Mouse (Mus musculus): ENCODE results near the gene Bbs9. TPM values are rescaled to one million over a fixed set of nuclear protein-coding genes. Genes with fewer than 3 reads are reported as not detected.
A peak's percentile ranks its signal among the peaks of the same experiment; 100 is the strongest.
"Not testable (repeated sequence)": the region's sequence is repeated elsewhere in the genome, so short reads cannot be mapped to it uniquely, and the experiment has no call there.

Bbs9 gene
- polyA plus RNA-seq, 1 experiment from 2014 or later, result 19.6 TPM

GRCm38 (mm10) chr9:22712743-22713142 is 237.2 kb downstream of the Bbs9 start:
- Histone ChIP-seq H3K9me3 (no peaks in the 10 kb centered on the region), H3K27me3 (no peaks in the 10 kb centered on the region), H3K27ac (replicated peaks) (no peak overlapping the region), H3K9ac (no peak overlapping the region), H3K4me1 (replicated peaks) (no peaks in the 10 kb centered on the region), H3K4me3 (no peak overlapping the region), H3K4me2 (no peak overlapping the region), H3K36me3 (no peaks in the 10 kb centered on the region)
- peak; percentile 68; the same call in 1 of the 2 replicates for ATAC-seq (ENCODE audit: low FRiP score, low read depth)
- WGBS, result 58% methylated on average over 3 of the region's 3 CpGs

DNA sequence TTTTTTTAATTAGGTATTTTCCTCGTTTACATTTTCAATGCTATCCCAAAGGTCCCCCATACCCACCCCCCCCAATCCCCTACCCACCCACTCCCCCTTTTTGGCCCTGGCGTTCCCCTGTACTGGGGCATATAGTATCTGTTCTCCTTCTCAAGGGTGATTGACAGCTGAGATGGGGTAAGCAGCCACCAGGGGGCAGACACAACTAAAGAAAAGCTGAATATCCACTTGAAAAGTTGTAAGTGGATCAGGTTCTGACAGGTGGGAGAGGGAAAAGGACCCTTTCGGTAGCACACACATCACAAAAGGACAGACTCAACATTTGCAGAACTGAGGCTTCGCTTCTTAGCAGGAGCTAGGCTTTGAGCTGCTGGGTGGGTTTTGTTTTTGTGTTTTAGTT is 237.8 kb downstream of the Bbs9 start:
- H3K27me3 ChIP-seq; H3K9ac ChIP-seq; H3K4me2 ChIP-seq; H3K9me3 ChIP-seq; H3K36me3 ChIP-seq; H3K4me1 ChIP-seq (replicated peaks); H3K4me3 ChIP-seq; H3K27ac ChIP-seq (replicated peaks); ATAC-seq (ENCODE audit: low FRiP score, low read depth): not testable (repeated sequence)
- whole genome bisulfite sequencing, result 43% methylated on average over 4 of the region's 4 CpGs

DNA sequence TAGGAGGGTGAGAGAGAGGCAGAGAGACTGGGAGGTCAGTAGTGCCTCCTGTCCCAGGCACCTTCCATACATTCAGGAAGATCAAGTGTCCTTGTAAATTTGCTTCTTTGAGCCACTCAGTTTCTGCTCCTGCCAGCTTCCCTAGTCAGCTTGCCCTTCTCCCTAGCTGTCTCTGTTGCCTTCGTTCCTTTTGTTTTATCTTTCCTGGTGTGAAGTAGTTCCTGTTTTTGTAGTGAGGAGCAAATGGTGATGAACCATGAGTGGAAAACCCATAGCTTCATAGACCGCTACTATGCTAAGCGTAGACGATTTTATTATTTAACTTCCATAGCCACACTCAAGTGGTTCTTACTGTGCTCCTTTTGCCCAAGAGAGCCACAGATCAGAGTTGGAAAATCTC is 242.1 kb downstream of the Bbs9 start:
- Histone ChIP-seq H3K9me3 (no peaks in the 10 kb centered on the region), H3K4me2 (no peak overlapping the region), H3K9ac (no peak overlapping the region), H3K27ac (replicated peaks) (no peak overlapping the region), H3K36me3 (no peaks in the 10 kb centered on the region), H3K27me3 (no peaks in the 10 kb centered on the region), H3K4me3 (no peak overlapping the region), H3K4me1 (replicated peaks) (no peaks in the 10 kb centered on the region)
- no peak for ATAC-seq (ENCODE audit: low FRiP score, low read depth)
- WGBS, result 80% methylated on average over 4 of the region's 4 CpGs

- no peaks in the 10 kb centered on the region for H3K27me3 ChIP-seq
- no peak overlapping the region for H3K9ac ChIP-seq
- no peaks in the 10 kb centered on the region for H3K4me1 ChIP-seq (replicated peaks)
- H3K4me3 ChIP-seq, result no peak overlapping the region
- H3K27ac ChIP-seq (replicated peaks), result no peak overlapping the region
- H3K9me3 ChIP-seq, result no peaks in the 10 kb centered on the region
- ATAC-seq (ENCODE audit: low FRiP score, low read depth), result no peak
- no peaks in the 10 kb centered on the region for H3K36me3 ChIP-seq
- 82% methylated on average over 8 of the region's 8 CpGs for WGBS
- H3K4me2 ChIP-seq, result no peak overlapping the region
Measured at GRCm38 (mm10) chr9:22718174-22718823, 242.8 kb downstream of the Bbs9 start.

DNA sequence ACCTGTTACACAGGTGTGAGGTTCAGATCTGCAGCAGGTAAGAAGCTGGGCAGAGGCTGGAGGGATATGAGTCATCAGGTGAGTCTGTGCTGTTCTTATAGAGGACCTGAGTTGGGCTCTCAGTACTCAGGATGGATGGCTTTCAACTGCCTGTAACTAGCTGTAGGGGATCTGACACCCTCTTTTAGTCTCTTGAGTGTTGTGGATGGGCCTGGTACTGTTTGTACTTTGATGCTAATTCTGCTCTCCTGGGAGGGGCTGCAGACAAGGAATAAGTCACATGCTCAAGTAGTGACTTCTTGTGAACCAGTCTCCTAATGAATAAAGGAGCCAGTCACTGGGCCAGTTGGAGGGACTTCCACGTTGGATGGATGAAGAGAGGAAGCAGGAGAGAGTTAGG is 257.1 kb downstream of the Bbs9 start:
- no peak overlapping the region for H3K9ac ChIP-seq
- no peaks in the 10 kb centered on the region for H3K9me3 ChIP-seq
- no peak overlapping the region for H3K27ac ChIP-seq (replicated peaks)
- H3K27me3 ChIP-seq, result no peaks in the 10 kb centered on the region
- no peaks in the 10 kb centered on the region; the same call in 1 of the 2 replicates for H3K4me1 ChIP-seq (replicated peaks)
- H3K4me3 ChIP-seq, result no peak overlapping the region
- 63% methylated on average over 1 of the region's 1 CpGs for WGBS
- no peaks in the 10 kb centered on the region for H3K36me3 ChIP-seq
- no peak for ATAC-seq (ENCODE audit: low FRiP score, low read depth)
- H3K4me2 ChIP-seq, result no peak overlapping the region

- 62% methylated on average over 8 of the region's 8 CpGs for WGBS
Measured at GRCm38 (mm10) chr9:22734954-22735353, 259.4 kb downstream of the Bbs9 start.

GRCm38 (mm10) chr9:22735385-22735784 is 259.9 kb downstream of the Bbs9 start:
- no peak; the same call in 1 of the 2 replicates for ATAC-seq (ENCODE audit: low FRiP score, low read depth)

More at GRCm38 (mm10) chr9:22734954-22735353, 259.4 kb downstream of the Bbs9 start:
- Histone ChIP-seq H3K27me3 (no peaks in the 10 kb centered on the region), H3K4me2 (peak overlapping the region; percentile 11; the same call in 1 of the 2 replicates), H3K9me3 (no peaks in the 10 kb centered on the region), H3K4me1 (replicated peaks) (no peaks in the 10 kb centered on the region; the same call in 1 of the 2 replicates), H3K4me3 (no peak overlapping the region), H3K9ac (no peak overlapping the region), H3K36me3 (no peaks in the 10 kb centered on the region), H3K27ac (replicated peaks) (no peak overlapping the region)
- ATAC-seq (ENCODE audit: low FRiP score, low read depth), result no peak

GRCm38 (mm10) chr9:22737893-22738292 is 262.4 kb downstream of the Bbs9 start:
- ATAC-seq (ENCODE audit: low FRiP score, low read depth), result no peak
- Histone ChIP-seq H3K4me2 (no peak overlapping the region), H3K9me3 (no peaks in the 10 kb centered on the region), H3K27ac (replicated peaks) (no peak overlapping the region), H3K4me3 (no peak overlapping the region), H3K4me1 (replicated peaks) (no peaks in the 10 kb centered on the region; the same call in 1 of the 2 replicates), H3K9ac (no peak overlapping the region), H3K27me3 (no peaks in the 10 kb centered on the region), H3K36me3 (no peaks in the 10 kb centered on the region)
- WGBS, result 82% methylated on average over 6 of the region's 6 CpGs

More at GRCm38 (mm10) chr9:22735385-22735784, 259.9 kb downstream of the Bbs9 start:
- Histone ChIP-seq H3K9ac (no peak overlapping the region), H3K27ac (replicated peaks) (no peak overlapping the region), H3K36me3 (no peaks in the 10 kb centered on the region), H3K4me1 (replicated peaks) (no peaks in the 10 kb centered on the region; the same call in 1 of the 2 replicates), H3K4me2 (peak overlapping the region; percentile 11; the same call in 1 of the 2 replicates), H3K27me3 (no peaks in the 10 kb centered on the region), H3K4me3 (no peak overlapping the region), H3K9me3 (no peaks in the 10 kb centered on the region)
- WGBS, result 25% methylated on average over 8 of the region's 8 CpGs

DNA sequence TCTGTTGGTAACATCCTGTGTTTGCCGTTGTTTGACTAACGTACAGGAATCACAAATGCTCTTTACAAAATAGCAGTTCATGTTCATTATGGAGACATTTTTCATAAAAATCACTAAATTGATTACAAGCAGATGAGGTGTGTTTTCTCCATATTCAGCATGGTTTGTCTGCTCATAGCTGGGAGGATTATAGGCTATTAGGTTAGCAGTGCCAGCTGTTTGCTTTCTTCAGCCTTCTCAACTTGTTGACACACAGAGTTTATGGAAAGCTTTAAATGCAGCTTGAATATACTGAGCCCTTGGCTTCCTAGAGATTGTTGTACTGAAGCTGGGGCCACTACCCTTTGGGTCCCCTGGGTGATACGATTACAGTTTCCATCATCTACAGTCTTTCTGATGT is 263.3 kb downstream of the Bbs9 start:
- no peak overlapping the region for H3K4me3 ChIP-seq
- 91% methylated on average over 3 of the region's 3 CpGs for WGBS
- H3K27ac ChIP-seq (replicated peaks), result no peak overlapping the region
- H3K36me3 ChIP-seq, result no peaks in the 10 kb centered on the region
- no peaks in the 10 kb centered on the region for H3K27me3 ChIP-seq
- H3K9me3 ChIP-seq, result no peaks in the 10 kb centered on the region
- no peaks in the 10 kb centered on the region; the same call in 1 of the 2 replicates for H3K4me1 ChIP-seq (replicated peaks)
- H3K4me2 ChIP-seq, result no peak overlapping the region
- no peak overlapping the region for H3K9ac ChIP-seq
- no peak for ATAC-seq (ENCODE audit: low FRiP score, low read depth)

DNA sequence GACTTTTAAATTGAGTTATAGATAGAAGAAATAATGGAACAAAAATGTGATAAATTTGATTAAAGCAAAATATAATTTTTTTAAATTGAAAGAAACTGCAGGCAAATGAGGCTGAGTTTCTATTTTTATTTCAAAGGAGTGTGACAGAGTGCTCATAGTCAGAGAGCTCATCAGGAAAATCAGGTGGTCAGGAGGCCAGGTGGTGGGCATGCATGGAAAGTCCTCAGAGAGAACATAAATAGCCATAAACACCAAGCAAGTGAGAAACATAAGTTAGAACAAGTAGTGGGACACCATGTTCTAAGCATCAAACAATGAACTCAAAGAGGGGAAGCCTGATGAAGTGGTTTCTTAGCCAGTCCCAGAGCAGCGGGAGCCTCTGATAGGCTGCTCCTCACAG is 266.5 kb downstream of the Bbs9 start:
- Histone ChIP-seq H3K9ac (no peak overlapping the region), H3K4me3 (no peak overlapping the region), H3K27me3 (no peaks in the 10 kb centered on the region), H3K4me2 (no peak overlapping the region), H3K4me1 (replicated peaks) (no peaks in the 10 kb centered on the region), H3K27ac (replicated peaks) (no peak overlapping the region), H3K36me3 (no peaks in the 10 kb centered on the region), H3K9me3 (no peaks in the 10 kb centered on the region)
- 94% methylated on average over 1 of the region's 1 CpGs for WGBS
- ATAC-seq (ENCODE audit: low FRiP score, low read depth), result no peak

DNA sequence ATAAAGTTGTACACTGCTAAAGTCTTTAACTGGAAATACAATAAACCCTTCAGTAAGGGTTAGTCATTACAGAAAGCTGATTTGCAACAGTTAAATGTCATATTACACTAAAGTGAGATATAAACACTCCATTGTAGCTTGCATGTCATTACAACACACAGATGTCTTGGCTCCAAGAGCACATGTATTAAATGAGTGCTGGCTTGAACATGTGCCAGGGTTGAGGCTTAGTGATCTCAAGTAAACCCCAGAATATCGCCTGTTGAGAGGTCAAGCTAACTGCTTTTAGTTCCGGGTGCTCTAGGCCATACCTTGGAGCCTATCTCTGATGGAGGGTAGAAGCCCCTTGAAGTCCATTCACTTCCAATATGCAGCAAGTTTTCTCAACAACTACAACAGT is 273.1 kb downstream of the Bbs9 start:
- no peak overlapping the region for H3K4me2 ChIP-seq
- WGBS, result 84% methylated on average over 2 of the region's 2 CpGs
- no peak overlapping the region for H3K27ac ChIP-seq (replicated peaks)
- H3K4me1 ChIP-seq (replicated peaks), result no peaks in the 10 kb centered on the region
- H3K36me3 ChIP-seq, result no peaks in the 10 kb centered on the region
- H3K9me3 ChIP-seq, result no peaks in the 10 kb centered on the region
- no peaks in the 10 kb centered on the region for H3K27me3 ChIP-seq
- no peak for ATAC-seq (ENCODE audit: low FRiP score, low read depth)
- H3K4me3 ChIP-seq, result no peak overlapping the region
- no peak overlapping the region for H3K9ac ChIP-seq

GRCm38 (mm10) chr9:22750779-22751545 is 275.4 kb downstream of the Bbs9 start:
- no peak overlapping the region for H3K27ac ChIP-seq (replicated peaks)
- no peaks in the 10 kb centered on the region for H3K4me1 ChIP-seq (replicated peaks)
- H3K36me3 ChIP-seq, result no peaks in the 10 kb centered on the region
- WGBS, result 77% methylated on average over 17 of the region's 17 CpGs
- H3K4me3 ChIP-seq, result no peak overlapping the region
- H3K4me2 ChIP-seq, result no peak overlapping the region
- no peak overlapping the region for H3K9ac ChIP-seq
- no peaks in the 10 kb centered on the region for H3K27me3 ChIP-seq
- H3K9me3 ChIP-seq, result no peaks in the 10 kb centered on the region
- no peak for ATAC-seq (ENCODE audit: low FRiP score, low read depth)

All from hindbrain, embryonic 15.5 days (tissue).